Mouse (Mus musculus) limb, embryonic 11.5 days (tissue): Measurements from ENCODE around the gene Pold2. TPM values are rescaled to one million over a fixed set of nuclear protein-coding genes. Genes with fewer than 3 reads are reported as not detected.

ENCODE experiments used
- ATAC-seq: fragments of 200-750 bp; cut with Nextera tagmentation; 2 replicates; pipeline ENCODE4 v1.8.0; 2017; ENCODE audit warnings: low read depth; ENCODE audit not compliant: insufficient number of reproducible peaks, low FRiP score, low TSS enrichment
- DNase-seq: peaks from one replicate; pipeline ENCODE4 v3.0.0-alpha.2; 2015; ENCODE audit warnings: low spot score
- H3K27ac ChIP-seq: fragments of 300-500 bp; sonication (generic); replicated peaks from 2 replicates; pipeline ENCODE4 v1.5.1; 2014; ENCODE audit warnings: low read depth, mild to moderate bottlenecking, low read length
- H3K27me3 ChIP-seq: fragments of 300-500 bp; sonication (generic); 2 replicates; pipeline ENCODE4 v1.6.1; 2014; ENCODE audit warnings: mild to moderate bottlenecking, low read length, mixed read lengths; ENCODE audit not compliant: control insufficient read depth, insufficient read depth
- H3K36me3 ChIP-seq: fragments of 300-500 bp; sonication (generic); 2 replicates; pipeline ENCODE4 v1.6.1; 2014; ENCODE audit warnings: mild to moderate bottlenecking, low read length, moderate library complexity, mixed read lengths; ENCODE audit not compliant: control insufficient read depth, insufficient read depth
- H3K4me1 ChIP-seq: fragments of 300-500 bp; sonication (generic); 2 replicates; pipeline ENCODE4 v1.6.1; 2014; ENCODE audit warnings: low read length, mixed read lengths; ENCODE audit not compliant: control insufficient read depth, insufficient read depth
- H3K4me2 ChIP-seq: fragments of 300-500 bp; sonication (generic); 2 replicates; pipeline ENCODE4 v1.6.1; 2014; ENCODE audit warnings: low read depth, mild to moderate bottlenecking, moderate library complexity; ENCODE audit not compliant: severe bottlenecking
- H3K4me3 ChIP-seq: fragments of 300-500 bp; sonication (generic); 2 replicates; pipeline ENCODE4 v1.5.1; 2014; ENCODE audit warnings: low read depth, low read length
- H3K9ac ChIP-seq: fragments of 300-500 bp; sonication (generic); 2 replicates; pipeline ENCODE4 v1.6.1; 2014; ENCODE audit warnings: mild to moderate bottlenecking, low read length
- H3K9me3 ChIP-seq: fragments of 300-500 bp; sonication (generic); 2 replicates; pipeline ENCODE4 v1.6.1; 2016; ENCODE audit warnings: low read length; ENCODE audit not compliant: control insufficient read depth
- WGBS: fragments of 180-500 bp; shearing (Covaris S2); extraction: QIAGEN DNeasy Blood & Tissue Kit; methylation state at CpG from one replicate; pipeline ENCODE4 v1.1.7; 2014; 5-methylcytosine and 5-hydroxymethylcytosine counted together
- polyA plus RNA-seq: library from polyadenylated mRNA; unstranded; fragments of >200 nt; fragmentation: Nextera tagmentation; extraction: Ambion mirVana; gene quantifications from 2 replicates; pipeline ENCODE4 v1.2.1, GENCODE M21; 2014

The Pold2 gene
- polyA plus RNA-seq, 1 experiment from 2014 or later: 111 TPM

GRCm38 (mm10) chr11:5836126-5836525 lies 42.0 kb downstream of the Pold2 start:
- H3K4me3 ChIP-seq: no peak overlapping the region
- ATAC-seq: no peak

GRCm38 (mm10) chr11:5835057-5835456 lies 43.0 kb downstream of the Pold2 start:
- DNase-seq: no peak
- H3K27me3 ChIP-seq: no peaks in the 10 kb centered on the region

More at GRCm38 (mm10) chr11:5836126-5836525, 42.0 kb downstream of the Pold2 start:
- Histone ChIP-seq H3K36me3 (no peaks in the 10 kb centered on the region), H3K9me3 (no peaks in the 10 kb centered on the region), H3K4me1 (0 out of 2 replicates have a peak, but pooled peaks cover 3% of the 10 kb centered on the region), H3K9ac (no peak overlapping the region), H3K27ac (no peak overlapping the region), H3K4me2 (no peak overlapping the region), H3K27me3 (no peaks in the 10 kb centered on the region)
- no peak for DNase-seq
- WGBS: 63% methylated on average over 1 of the region's 1 CpGs

GRCm38 (mm10) chr11:5834506-5834905 lies 43.6 kb downstream of the Pold2 start:
- WGBS: 81% methylated on average over 9 of the region's 9 CpGs
- Histone ChIP-seq H3K4me1 (0 out of 2 replicates have a peak, but pooled peaks cover 2% of the 10 kb centered on the region), H3K27me3 (no peaks in the 10 kb centered on the region), H3K9me3 (no peaks in the 10 kb centered on the region), H3K9ac (no peak overlapping the region), H3K36me3 (no peaks in the 10 kb centered on the region), H3K4me2 (no peak overlapping the region), H3K27ac (no peak overlapping the region), H3K4me3 (no peak overlapping the region)
- ATAC-seq (no peak), DNase-seq (no peak)

More at GRCm38 (mm10) chr11:5835057-5835456, 43.0 kb downstream of the Pold2 start:
- WGBS: 89% methylated on average over 7 of the region's 7 CpGs
- H3K36me3 ChIP-seq: no peaks in the 10 kb centered on the region
- H3K9me3 ChIP-seq: no peaks in the 10 kb centered on the region
- no peak for ATAC-seq
- H3K9ac ChIP-seq: no peak overlapping the region
- H3K27ac ChIP-seq: no peak overlapping the region
- H3K4me1 ChIP-seq: 0 out of 2 replicates have a peak, but pooled peaks cover 3% of the 10 kb centered on the region
- no peak overlapping the region for H3K4me2 ChIP-seq
- no peak overlapping the region for H3K4me3 ChIP-seq

- no peaks in the 10 kb centered on the region for H3K9me3 ChIP-seq
- no peak for ATAC-seq
- no peaks in the 10 kb centered on the region for H3K36me3 ChIP-seq
- no peaks in the 10 kb centered on the region for H3K27me3 ChIP-seq
- no peak overlapping the region for H3K4me3 ChIP-seq
- no peak overlapping the region for H3K9ac ChIP-seq
- 92% methylated on average over 12 of the region's 12 CpGs for WGBS
- no peak overlapping the region for H3K4me2 ChIP-seq
- DNase-seq: no peak
- no peak overlapping the region for H3K27ac ChIP-seq
- H3K4me1 ChIP-seq: no peaks in the 10 kb centered on the region
Measured at GRCm38 (mm10) chr11:5829327-5829726, 48.8 kb downstream of the Pold2 start.

- Histone ChIP-seq H3K4me2 (no peak overlapping the region), H3K27me3 (no peaks in the 10 kb centered on the region), H3K9ac (no peak overlapping the region), H3K27ac (no peak overlapping the region), H3K36me3 (no peaks in the 10 kb centered on the region), H3K4me3 (no peak overlapping the region), H3K9me3 (no peaks in the 10 kb centered on the region), H3K4me1 (no peaks in the 10 kb centered on the region)
- DNase-seq: no peak
- 87% methylated on average over 11 of the region's 11 CpGs for WGBS
- no peak for ATAC-seq
Measured at GRCm38 (mm10) chr11:5828509-5829191, 49.4 kb downstream of the Pold2 start.

GRCm38 (mm10) chr11:5827931-5828330 lies 50.2 kb downstream of the Pold2 start:
- no peak overlapping the region for H3K4me3 ChIP-seq
- H3K27me3 ChIP-seq: no peaks in the 10 kb centered on the region
- WGBS: 86% methylated on average over 5 of the region's 5 CpGs
- no peak overlapping the region for H3K9ac ChIP-seq
- no peaks in the 10 kb centered on the region for H3K36me3 ChIP-seq
- ATAC-seq (no peak), DNase-seq (no peak)
- no peaks in the 10 kb centered on the region for H3K4me1 ChIP-seq
- H3K27ac ChIP-seq: no peak overlapping the region
- H3K9me3 ChIP-seq: no peaks in the 10 kb centered on the region
- no peak overlapping the region for H3K4me2 ChIP-seq

- DNase-seq (no peak), ATAC-seq (no peak)
- Histone ChIP-seq H3K4me1 (no peaks in the 10 kb centered on the region), H3K9ac (no peak overlapping the region), H3K4me2 (no peak overlapping the region), H3K27ac (no peak overlapping the region), H3K9me3 (no peaks in the 10 kb centered on the region), H3K27me3 (no peaks in the 10 kb centered on the region), H3K36me3 (no peaks in the 10 kb centered on the region), H3K4me3 (no peak overlapping the region)
Measured at GRCm38 (mm10) chr11:5825432-5825831, 52.7 kb downstream of the Pold2 start.
